ENCODE assay signal across 8 mouse cellular contexts in the genomic region with DNA sequence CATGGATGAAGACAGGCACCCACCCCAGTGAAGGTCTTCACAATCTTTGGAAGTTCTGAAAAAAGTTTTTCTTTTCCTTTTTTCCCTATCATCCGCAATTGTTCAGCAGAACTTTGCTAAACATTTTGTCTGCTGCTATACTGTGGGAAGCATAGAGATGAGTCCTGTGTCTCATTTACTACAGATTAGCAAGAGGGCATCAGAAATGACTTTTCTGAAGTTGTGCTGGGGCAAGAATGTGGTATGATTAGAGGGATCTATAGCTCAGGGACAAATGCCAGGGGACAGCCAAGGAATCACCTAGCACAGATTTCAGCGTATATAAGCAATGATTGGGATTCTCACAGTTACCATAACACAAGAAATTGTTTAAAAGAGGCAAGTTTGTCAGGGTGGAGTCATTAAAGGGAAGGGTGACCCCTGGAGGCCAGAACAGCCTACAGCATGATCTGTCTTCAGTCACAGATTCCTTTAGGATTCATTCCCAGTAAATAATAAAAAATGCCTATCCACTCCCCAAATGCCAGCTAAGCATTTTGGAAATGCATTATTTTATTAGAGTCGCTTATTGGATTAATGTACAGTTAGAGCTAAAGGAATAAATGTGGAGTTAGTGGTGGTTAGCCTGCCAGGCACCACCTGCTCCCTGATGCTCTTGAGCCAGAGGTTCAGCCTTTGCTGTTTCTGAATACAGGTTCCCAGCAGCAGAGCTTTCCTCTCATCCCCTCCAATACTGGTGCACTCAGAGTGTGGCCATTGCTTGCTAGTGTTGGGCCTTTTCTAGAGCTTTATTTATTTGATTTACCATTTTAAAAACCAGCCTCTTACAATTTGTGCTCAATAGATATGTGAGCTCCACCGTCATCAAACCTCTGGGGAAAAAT.
A peak's percentile ranks its signal among the peaks of the same experiment; 100 is the strongest.
DNase-seq lines count a peak whose midpoint lies in the region; ATAC-seq and TF ChIP-seq lines count a peak whose summit lies in the region.

No protein-coding gene starts in this region.

- no peak overlapping the region for H3K27ac ChIP-seq in kidney, postnatal 0 days
- H3K27ac ChIP-seq in kidney, embryonic 14.5 days (ENCODE audit: low read depth, low read length): no peak overlapping the region

- H3K4me1 ChIP-seq in kidney, postnatal 0 days (replicated peaks; ENCODE audit: insufficient read depth, low read length): 0 out of 2 replicates have a peak, but pooled peaks cover 4% of the 10 kb centered on the region
- H3K4me1 ChIP-seq in kidney, embryonic 14.5 days (ENCODE audit: control insufficient read depth, insufficient read depth, low read length): peaks cover 6% of the 10 kb centered on the region; the same call in 1 of the 2 replicates

- H3K9ac ChIP-seq in kidney, postnatal 0 days (ENCODE audit: low read depth, low read length): no peak overlapping the region
- no peak overlapping the region for H3K9ac ChIP-seq in kidney, embryonic 14.5 days (ENCODE audit: low read depth, low read length)

- no peak for ATAC-seq in kidney, postnatal 0 days (replicated peaks; ENCODE audit: low FRiP score, low read depth)
- ATAC-seq in kidney, embryonic 14.5 days (ENCODE audit: low FRiP score, low TSS enrichment): no peak
- ATAC-seq in megakaryocyte, adult 5-6 weeks (ENCODE audit: poor library complexity, severe bottlenecking): no peak

- no peak overlapping the region for H3K4me2 ChIP-seq in kidney, postnatal 0 days (ENCODE audit: low read length)
- H3K4me2 ChIP-seq in kidney, embryonic 14.5 days (replicated peaks; ENCODE audit: low read depth, low read length): no peak overlapping the region

- no peak overlapping the region for H3K4me3 ChIP-seq in kidney, postnatal 0 days (replicated peaks; ENCODE audit: low read depth, low read length)
- no peak overlapping the region for H3K4me3 ChIP-seq in kidney, embryonic 14.5 days (ENCODE audit: low read length)

- DNase-seq in kidney, postnatal 0 days (ENCODE audit: low spot score): peak; percentile 79
- DNase-seq in MN1 (ENCODE audit: low spot score): peak; percentile 7
- DNase-seq in cerebellum, postnatal 36 days: peak; percentile 5
- peak; percentile 7 to 9 for DNase-seq in heart, postnatal 36 days
- peak; percentile 33 to 45 for DNase-seq in left cerebral cortex, postnatal 14 days (ENCODE audit: low spot score in 2 of 2)
- DNase-seq in right cerebral cortex, postnatal 4 days: peak; percentile 17

- TF ChIP-seq CTCF in kidney, postnatal 0 days (IDR thresholded peaks at IDR 0.05; ENCODE audit: low read depth): peak; percentile 79

- no peaks in the 10 kb centered on the region for H3K9me3 ChIP-seq in kidney, postnatal 0 days (replicated peaks; ENCODE audit: low read length)
- no peaks in the 10 kb centered on the region for H3K9me3 ChIP-seq in kidney, embryonic 14.5 days (ENCODE audit: control insufficient read depth, low read length)

- no peaks in the 10 kb centered on the region for H3K27me3 ChIP-seq in kidney, postnatal 0 days (ENCODE audit: insufficient read depth, low read length)
- H3K27me3 ChIP-seq in kidney, embryonic 14.5 days (ENCODE audit: control insufficient read depth, insufficient read depth, low read length): no peaks in the 10 kb centered on the region

- 54% methylated on average over 4 of the region's 4 CpGs for WGBS in kidney, postnatal 0 days
- 47% methylated on average over 4 of the region's 4 CpGs for WGBS in kidney, embryonic 14.5 days

- intact Hi-C loops in heart, postnatal 36 days (cut with DNase I): loop anchor here (5.0 kb wide), 2 partner anchors 826 to 1046 kb away; no protein-coding TSS in a partner anchor
- intact Hi-C loops in left cerebral cortex, postnatal 14 days (cut with DNase I): loop anchor here (10.0 kb wide), 1 partner anchor 823 kb away; no protein-coding TSS in a partner anchor

- no peaks in the 10 kb centered on the region for H3K36me3 ChIP-seq in kidney, postnatal 0 days (ENCODE audit: insufficient read depth, low read length)
- no peaks in the 10 kb centered on the region for H3K36me3 ChIP-seq in kidney, embryonic 14.5 days (ENCODE audit: control insufficient read depth, insufficient read depth, low read length)

Comparison
In these comparisons a context has a peak if more than half of its experiments do, and no peak if none do; other contexts are left out.
1. DNase-seq: peak in every context shown above with its lines; median percentile 79 in kidney, postnatal 0 days; 39 in left cerebral cortex, postnatal 14 days; 17 in right cerebral cortex, postnatal 4 days; 8 in heart, postnatal 36 days; 7 in MN1; 5 in cerebellum, postnatal 36 days.